Mouse (Mus musculus): ENCODE data around the gene Apip. TPM values are rescaled to one million over a fixed set of nuclear protein-coding genes. Genes with fewer than 3 reads are reported as not detected.

Gene Apip
- polyA plus RNA-seq (2014; fragmentation: Nextera tagmentation; extraction: Ambion mirVana) = 73.7 and 73.9 TPM in 2 replicates

DNA sequence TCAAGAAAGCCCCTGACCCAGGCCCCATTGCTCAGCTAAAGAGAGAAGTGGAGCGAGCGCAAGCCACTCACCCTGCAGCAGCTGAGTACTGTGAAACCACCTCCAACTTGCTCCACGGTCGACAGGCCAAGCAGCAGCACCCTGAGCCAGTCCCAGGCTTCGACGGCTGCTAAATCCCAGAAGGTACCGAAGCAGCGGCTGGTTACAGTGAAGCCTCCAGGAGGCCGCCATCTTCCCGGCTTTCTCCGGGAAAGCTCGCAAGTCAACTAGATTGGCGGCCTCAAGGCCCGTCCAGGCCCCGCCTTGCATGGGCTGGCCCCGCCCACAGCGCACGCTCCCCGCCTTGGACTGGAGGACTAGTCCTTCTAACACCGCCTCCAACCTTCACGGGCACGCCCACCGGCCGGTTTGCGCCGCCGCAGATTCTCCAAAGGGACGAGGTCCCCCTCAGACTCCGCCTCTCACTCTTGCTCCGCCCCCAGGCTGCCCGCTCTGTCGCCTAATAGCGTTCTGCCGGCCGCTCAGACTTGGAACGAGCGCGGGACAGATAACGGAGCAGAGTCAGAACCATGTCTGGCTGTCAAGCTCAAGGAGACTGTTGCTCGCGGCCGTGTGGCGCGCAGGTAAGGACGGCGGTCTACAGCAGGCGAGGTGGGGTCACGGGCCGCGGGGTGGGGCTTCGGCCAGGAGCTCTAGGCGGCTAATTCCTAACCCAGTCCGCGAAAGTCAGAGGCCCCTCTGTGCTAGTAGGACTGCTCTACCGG is at the start of gene Apip, which contains the start of gene Pdhx:
Apip (plus strand) TSS at position 457 of the 764 bp plus-strand sequence.
Pdhx (minus strand) TSS at position 295 of the 764 bp plus-strand sequence.
- Histone ChIP-seq H3K36me3 (ENCODE audit: control insufficient read depth, insufficient read depth, low read length) (0 out of 2 replicates have a peak, but pooled peaks cover 2% of the 10 kb centered on the region), H3K27ac (ENCODE audit: low read depth, low read length) (peak within 1 kb of the TSS; percentile 59), H3K4me1 (ENCODE audit: control insufficient read depth, insufficient read depth, low read length) (peaks cover 10% of the 10 kb centered on the region; the same call in 1 of the 2 replicates), H3K27me3 (ENCODE audit: control insufficient read depth, insufficient read depth, low read length) (no peaks in the 10 kb centered on the region), H3K4me2 (replicated peaks; ENCODE audit: low read depth, low read length) (peak within 1 kb of the TSS; percentile 50), H3K9ac (ENCODE audit: low read depth, low read length) (peak within 1 kb of the TSS; percentile 76), H3K9me3 (ENCODE audit: control insufficient read depth, low read length) (no peaks in the 10 kb centered on the region), H3K4me3 (ENCODE audit: low read length) (peak within 1 kb of the TSS; percentile 69)
- under 1% methylated on average over 55 of the region's 55 CpGs for WGBS
- peak; percentile 99 for ATAC-seq (ENCODE audit: low FRiP score, low TSS enrichment)

DNA sequence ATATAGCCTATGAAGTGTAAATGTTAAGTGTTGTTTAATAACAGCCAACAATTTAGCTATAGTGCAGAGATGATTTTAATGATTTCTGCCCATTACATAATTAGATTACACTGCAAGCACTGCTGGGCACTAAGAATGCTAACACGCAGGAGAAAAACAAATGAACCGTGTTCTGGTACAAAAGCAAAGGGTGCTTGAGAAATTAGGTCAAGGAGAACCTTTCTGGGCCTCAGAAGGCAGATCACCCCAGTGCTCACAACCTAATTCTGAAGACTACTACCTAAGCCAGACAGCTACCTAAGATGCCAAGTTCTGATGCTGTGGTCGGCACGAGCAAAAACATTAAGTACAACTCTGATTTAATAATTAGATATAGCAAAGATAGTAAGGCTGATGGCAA is 35.6 kb upstream of the Apip start:
- Histone ChIP-seq H3K27me3 (ENCODE audit: control insufficient read depth, insufficient read depth, low read length) (no peaks in the 10 kb centered on the region), H3K27ac (ENCODE audit: low read depth, low read length) (no peak overlapping the region), H3K9ac (ENCODE audit: low read depth, low read length) (no peak overlapping the region), H3K4me1 (ENCODE audit: control insufficient read depth, insufficient read depth, low read length) (no peaks in the 10 kb centered on the region), H3K4me3 (ENCODE audit: low read length) (no peak overlapping the region), H3K9me3 (ENCODE audit: control insufficient read depth, low read length) (no peaks in the 10 kb centered on the region), H3K4me2 (replicated peaks; ENCODE audit: low read depth, low read length) (no peak overlapping the region), H3K36me3 (ENCODE audit: control insufficient read depth, insufficient read depth, low read length) (peaks cover 6% of the 10 kb centered on the region; the same call in 1 of the 2 replicates)
- ATAC-seq (ENCODE audit: low FRiP score, low TSS enrichment) = no peak
- 83% methylated on average over 4 of the region's 4 CpGs for WGBS

DNA sequence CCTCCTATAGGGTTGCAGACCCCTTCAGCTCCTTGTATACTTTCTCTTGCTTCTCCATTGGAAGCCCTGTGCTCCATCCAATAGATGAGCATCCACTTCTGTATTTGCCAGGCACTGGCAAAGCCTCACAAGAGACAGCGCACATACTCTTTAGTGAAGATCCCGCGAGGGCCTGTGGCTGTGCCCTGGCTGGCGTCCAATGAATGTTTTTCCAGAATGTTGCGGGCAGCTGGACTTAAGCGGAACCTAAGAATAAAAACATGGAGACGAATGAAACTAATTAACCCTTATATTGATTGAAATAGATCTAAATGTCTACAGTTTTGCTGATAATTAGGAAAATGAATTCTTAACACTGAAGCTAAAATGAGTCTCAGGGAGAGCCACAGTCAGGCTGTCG is 32.6 kb upstream of the Apip start:
- ATAC-seq (ENCODE audit: low FRiP score, low TSS enrichment) = no peak
- Histone ChIP-seq H3K27me3 (ENCODE audit: control insufficient read depth, insufficient read depth, low read length) (no peaks in the 10 kb centered on the region), H3K27ac (ENCODE audit: low read depth, low read length) (no peak overlapping the region), H3K9ac (ENCODE audit: low read depth, low read length) (no peak overlapping the region), H3K4me2 (replicated peaks; ENCODE audit: low read depth, low read length) (no peak overlapping the region), H3K4me1 (ENCODE audit: control insufficient read depth, insufficient read depth, low read length) (no peaks in the 10 kb centered on the region), H3K9me3 (ENCODE audit: control insufficient read depth, low read length) (no peaks in the 10 kb centered on the region), H3K36me3 (ENCODE audit: control insufficient read depth, insufficient read depth, low read length) (peaks cover 4% of the 10 kb centered on the region; the same call in 1 of the 2 replicates), H3K4me3 (ENCODE audit: low read length) (no peak overlapping the region)
- WGBS = 78% methylated on average over 8 of the region's 8 CpGs

DNA sequence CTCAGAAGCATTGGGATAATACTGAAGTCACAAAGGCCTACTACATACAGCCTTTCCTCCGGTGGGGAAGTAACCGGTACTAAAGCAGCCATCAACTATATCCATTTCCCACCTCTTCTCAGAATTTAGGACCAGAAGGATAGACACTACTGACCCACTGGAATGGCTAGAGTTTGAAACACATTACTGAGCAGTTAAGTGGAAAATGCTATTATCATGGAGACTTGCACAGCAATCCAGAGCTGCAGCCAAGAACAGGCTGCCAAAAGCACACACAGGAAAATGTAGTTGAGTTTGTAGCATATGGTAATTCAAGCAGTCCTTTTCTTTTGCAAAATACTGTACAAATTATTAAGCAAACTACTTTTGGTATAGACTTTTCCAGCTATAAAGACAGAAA is 28.2 kb upstream of the Apip start:
- no peak for ATAC-seq (ENCODE audit: low FRiP score, low TSS enrichment)
- H3K27ac ChIP-seq (ENCODE audit: low read depth, low read length) = no peak overlapping the region
- WGBS = 98% methylated on average over 2 of the region's 2 CpGs
- no peak overlapping the region for H3K4me2 ChIP-seq (replicated peaks; ENCODE audit: low read depth, low read length)
- H3K27me3 ChIP-seq (ENCODE audit: control insufficient read depth, insufficient read depth, low read length) = no peaks in the 10 kb centered on the region
- H3K4me3 ChIP-seq (ENCODE audit: low read length) = no peak overlapping the region
- peaks cover 4% of the 10 kb centered on the region; the same call in 1 of the 2 replicates for H3K36me3 ChIP-seq (ENCODE audit: control insufficient read depth, insufficient read depth, low read length)
- no peak overlapping the region for H3K9ac ChIP-seq (ENCODE audit: low read depth, low read length)
- H3K9me3 ChIP-seq (ENCODE audit: control insufficient read depth, low read length) = no peaks in the 10 kb centered on the region
- H3K4me1 ChIP-seq (ENCODE audit: control insufficient read depth, insufficient read depth, low read length) = no peaks in the 10 kb centered on the region

DNA sequence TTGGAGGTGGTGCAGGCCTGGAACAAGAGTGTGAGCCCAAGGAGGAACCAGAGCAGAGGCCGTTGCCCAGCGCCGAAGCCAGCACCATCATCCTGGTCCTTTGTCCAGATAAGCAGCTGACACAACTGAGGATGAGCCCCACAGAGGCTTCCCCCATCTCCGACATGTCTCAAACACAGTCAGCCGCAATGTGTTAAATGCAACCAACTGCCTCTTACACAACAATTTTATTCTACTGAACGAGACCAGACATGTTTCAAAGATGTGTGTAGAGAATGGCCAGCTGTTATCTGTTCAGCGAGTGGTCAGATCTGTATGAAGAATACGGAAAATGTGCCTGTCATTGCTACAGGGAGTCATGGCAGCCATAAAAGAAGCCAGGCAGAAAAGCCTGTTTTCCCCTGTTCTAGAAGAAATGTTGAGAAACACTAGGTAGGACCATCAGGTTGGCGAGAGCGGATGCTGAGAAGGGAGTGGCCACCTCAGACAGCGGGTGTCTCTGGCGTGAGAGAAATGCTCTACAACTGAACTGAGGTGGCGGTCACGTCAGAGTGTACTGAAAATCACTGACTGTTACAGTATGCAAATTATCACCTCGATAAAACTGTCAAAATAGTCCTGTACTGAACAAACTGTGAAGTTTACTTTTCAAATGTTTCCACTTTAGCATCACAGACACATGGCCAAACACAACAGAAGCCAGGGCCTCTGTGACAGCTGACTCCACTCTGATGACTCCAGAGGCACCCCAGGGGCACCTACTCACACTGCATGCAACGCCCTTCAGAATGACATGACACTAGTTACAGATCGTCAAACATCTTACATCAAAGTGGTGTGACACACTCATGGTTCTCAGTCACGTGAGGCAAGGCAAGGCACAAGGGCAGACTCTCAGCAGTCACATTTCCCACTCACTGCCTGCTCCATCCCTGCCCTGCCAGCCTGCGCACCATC is 21.3 kb upstream of the Apip start:
- Histone ChIP-seq H3K9ac (ENCODE audit: low read depth, low read length) (no peak overlapping the region), H3K4me1 (ENCODE audit: control insufficient read depth, insufficient read depth, low read length) (no peaks in the 10 kb centered on the region), H3K36me3 (ENCODE audit: control insufficient read depth, insufficient read depth, low read length) (no peaks in the 10 kb centered on the region), H3K27ac (ENCODE audit: low read depth, low read length) (no peak overlapping the region), H3K27me3 (ENCODE audit: control insufficient read depth, insufficient read depth, low read length) (no peaks in the 10 kb centered on the region), H3K9me3 (ENCODE audit: control insufficient read depth, low read length) (no peaks in the 10 kb centered on the region), H3K4me3 (ENCODE audit: low read length) (no peak overlapping the region), H3K4me2 (replicated peaks; ENCODE audit: low read depth, low read length) (no peak overlapping the region)
- peak; percentile 60; the same call in 1 of the 2 replicates for ATAC-seq (ENCODE audit: low FRiP score, low TSS enrichment)
- 76% methylated on average over 19 of the region's 19 CpGs for WGBS

DNA sequence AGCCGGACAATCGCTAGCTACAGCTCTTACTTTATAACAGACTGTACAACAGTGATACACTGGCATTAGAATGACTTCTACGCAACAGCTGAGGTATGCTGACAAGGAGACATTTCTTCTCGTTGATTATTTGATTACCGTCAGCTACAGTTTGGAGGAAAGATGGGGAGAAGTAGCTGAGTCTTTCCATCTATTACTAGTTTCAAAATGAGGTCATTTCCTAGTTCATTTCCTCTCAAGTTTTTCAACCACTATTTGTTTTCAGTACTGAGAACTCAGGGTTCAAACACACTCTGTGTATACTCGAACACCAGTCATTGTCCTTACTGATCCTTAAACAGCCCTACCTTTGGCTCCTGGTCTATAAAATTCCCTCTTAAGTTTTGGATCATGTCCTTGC is 17.7 kb upstream of the Apip start:
- H3K9me3 ChIP-seq (ENCODE audit: control insufficient read depth, low read length) = no peaks in the 10 kb centered on the region
- no peak overlapping the region for H3K27ac ChIP-seq (ENCODE audit: low read depth, low read length)
- H3K4me3 ChIP-seq (ENCODE audit: low read length) = no peak overlapping the region
- H3K9ac ChIP-seq (ENCODE audit: low read depth, low read length) = no peak overlapping the region
- no peak for ATAC-seq (ENCODE audit: low FRiP score, low TSS enrichment)
- H3K36me3 ChIP-seq (ENCODE audit: control insufficient read depth, insufficient read depth, low read length) = no peaks in the 10 kb centered on the region
- WGBS = 91% methylated on average over 6 of the region's 6 CpGs
- H3K27me3 ChIP-seq (ENCODE audit: control insufficient read depth, insufficient read depth, low read length) = no peaks in the 10 kb centered on the region
- no peak overlapping the region for H3K4me2 ChIP-seq (replicated peaks; ENCODE audit: low read depth, low read length)
- no peaks in the 10 kb centered on the region for H3K4me1 ChIP-seq (ENCODE audit: control insufficient read depth, insufficient read depth, low read length)

DNA sequence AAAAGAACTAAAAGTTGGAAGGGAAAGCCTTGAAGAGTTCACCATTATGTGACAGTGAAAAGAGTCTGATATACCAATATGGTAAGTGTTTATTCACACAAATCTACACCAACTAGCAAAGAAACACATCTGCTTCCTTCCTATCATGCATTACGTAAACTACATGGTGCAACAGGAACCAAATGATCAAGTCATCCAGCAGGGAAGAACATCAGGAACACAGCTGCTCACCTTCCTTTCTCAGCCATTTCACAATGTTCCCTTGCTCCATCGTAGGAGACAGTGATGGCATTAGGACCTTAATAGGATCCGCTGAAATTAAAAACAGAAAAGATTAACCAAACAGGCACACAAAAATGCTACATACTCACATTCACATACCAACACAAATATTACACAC is 15.2 kb upstream of the Apip start:
- H3K4me2 ChIP-seq (replicated peaks; ENCODE audit: low read depth, low read length) = no peak overlapping the region
- no peak overlapping the region for H3K9ac ChIP-seq (ENCODE audit: low read depth, low read length)
- WGBS = 92% methylated on average over 3 of the region's 3 CpGs
- no peaks in the 10 kb centered on the region for H3K4me1 ChIP-seq (ENCODE audit: control insufficient read depth, insufficient read depth, low read length)
- H3K9me3 ChIP-seq (ENCODE audit: control insufficient read depth, low read length) = no peaks in the 10 kb centered on the region
- no peaks in the 10 kb centered on the region for H3K27me3 ChIP-seq (ENCODE audit: control insufficient read depth, insufficient read depth, low read length)
- no peak overlapping the region for H3K27ac ChIP-seq (ENCODE audit: low read depth, low read length)
- ATAC-seq (ENCODE audit: low FRiP score, low TSS enrichment) = no peak
- H3K4me3 ChIP-seq (ENCODE audit: low read length) = no peak overlapping the region
- no peaks in the 10 kb centered on the region for H3K36me3 ChIP-seq (ENCODE audit: control insufficient read depth, insufficient read depth, low read length)

DNA sequence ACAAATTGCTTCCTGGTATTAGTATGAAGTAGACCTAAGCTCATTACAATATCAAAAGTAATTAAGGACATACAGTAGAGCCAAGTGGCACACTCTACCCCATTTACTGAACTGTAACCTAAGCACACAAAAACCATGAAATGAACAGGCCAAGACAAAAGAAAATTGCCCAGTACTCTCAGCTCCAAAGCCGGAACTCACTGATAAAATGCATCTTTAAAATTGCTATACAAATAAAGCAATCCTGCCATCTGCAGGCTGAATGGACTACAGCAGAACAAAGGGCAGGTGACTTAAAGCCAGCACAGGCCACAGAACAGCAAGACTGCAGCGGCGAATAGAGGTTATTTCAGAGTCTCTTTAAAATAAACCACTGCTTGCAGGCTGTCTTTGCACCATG is 10.6 kb upstream of the Apip start:
- H3K4me1 ChIP-seq (ENCODE audit: control insufficient read depth, insufficient read depth, low read length) = no peaks in the 10 kb centered on the region
- ATAC-seq (ENCODE audit: low FRiP score, low TSS enrichment) = peak; percentile 32; the same call in 1 of the 2 replicates
- no peak overlapping the region for H3K27ac ChIP-seq (ENCODE audit: low read depth, low read length)
- no peaks in the 10 kb centered on the region for H3K36me3 ChIP-seq (ENCODE audit: control insufficient read depth, insufficient read depth, low read length)
- H3K27me3 ChIP-seq (ENCODE audit: control insufficient read depth, insufficient read depth, low read length) = no peaks in the 10 kb centered on the region
- WGBS = 41% methylated on average over 3 of the region's 3 CpGs
- no peaks in the 10 kb centered on the region for H3K9me3 ChIP-seq (ENCODE audit: control insufficient read depth, low read length)
- no peak overlapping the region for H3K9ac ChIP-seq (ENCODE audit: low read depth, low read length)
- H3K4me2 ChIP-seq (replicated peaks; ENCODE audit: low read depth, low read length) = no peak overlapping the region
- H3K4me3 ChIP-seq (ENCODE audit: low read length) = no peak overlapping the region

Data from kidney, embryonic 14.5 days (tissue).